ENCODE assay signal across 7 mouse cellular contexts in the genomic region with DNA sequence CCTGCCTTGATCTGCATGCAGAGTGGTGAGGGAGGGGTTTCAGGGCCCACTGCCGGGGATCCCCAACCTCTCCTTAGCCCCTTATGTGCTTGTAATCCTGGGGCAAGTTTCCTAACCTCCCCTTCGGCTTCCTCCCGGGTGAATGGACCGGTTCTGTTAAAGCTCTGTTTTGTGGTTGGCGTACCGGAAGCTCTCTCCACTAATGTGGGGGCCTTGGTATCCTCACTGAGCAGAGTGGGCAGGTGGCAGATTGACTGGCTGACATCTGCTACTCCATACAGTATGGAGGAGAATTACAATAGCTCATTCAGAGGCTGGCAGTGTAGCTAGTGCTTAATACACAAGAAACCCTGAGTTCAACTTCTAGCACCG. TPM values are rescaled to one million over a fixed set of nuclear protein-coding genes. Genes with fewer than 3 reads are reported as not detected.
DNase-seq lines count a peak whose midpoint lies in the region; ATAC-seq lines count a peak whose summit lies in the region.

No protein-coding gene starts in this region.

- H3K9ac ChIP-seq in heart, embryonic 12.5 days, result peak overlapping the region; percentile 95
- H3K9ac ChIP-seq in midbrain, embryonic 16.5 days (ENCODE audit: low read depth, low read length), result peak overlapping the region; percentile 94

- no peaks in the 10 kb centered on the region for H3K9me3 ChIP-seq in heart, embryonic 12.5 days (replicated peaks)
- H3K9me3 ChIP-seq in midbrain, embryonic 16.5 days (replicated peaks; ENCODE audit: control insufficient read depth, low read length, poor library complexity, severe bottlenecking), result no peaks in the 10 kb centered on the region

- peak overlapping the region; percentile 86 for H3K27ac ChIP-seq in heart, embryonic 12.5 days (ENCODE audit: poor library complexity, severe bottlenecking)
- H3K27ac ChIP-seq in midbrain, embryonic 16.5 days (ENCODE audit: low read length), result peak overlapping the region; percentile 87

- H3K4me2 ChIP-seq in heart, embryonic 12.5 days, result peak overlapping the region; percentile 86
- peak overlapping the region; percentile 68 for H3K4me2 ChIP-seq in midbrain, embryonic 16.5 days (ENCODE audit: low read length)

- WGBS in heart, embryonic 12.5 days, result 7% methylated on average over 7 of the region's 7 CpGs
- 2% methylated on average over 7 of the region's 7 CpGs for WGBS in midbrain, embryonic 16.5 days

- DNase-seq in right cerebral cortex, adult 18-20 months, result peak; percentile 47
- no peak for DNase-seq in right cerebral cortex, postnatal 14 days
- peak; percentile 51 for DNase-seq in cerebellum, adult 9-11 months
- DNase-seq in left cerebral cortex, adult 18-20 months (ENCODE audit: low spot score in 2 of 2), result peak; percentile 32 to 53
- DNase-seq in urinary bladder, postnatal 10 days (ENCODE audit: low spot score), result no peak

- no peak for ATAC-seq in heart, embryonic 12.5 days (ENCODE audit: insufficient number of reproducible peaks, low FRiP score)
- peak; percentile 46; the same call in 1 of the 2 replicates for ATAC-seq in midbrain, embryonic 16.5 days

- peak overlapping the region; percentile 86 for H3K4me3 ChIP-seq in heart, embryonic 12.5 days
- H3K4me3 ChIP-seq in midbrain, embryonic 16.5 days (ENCODE audit: low read depth, low read length), result peak overlapping the region; percentile 100

- no peaks in the 10 kb centered on the region for H3K27me3 ChIP-seq in heart, embryonic 12.5 days (replicated peaks)
- no peaks in the 10 kb centered on the region for H3K27me3 ChIP-seq in midbrain, embryonic 16.5 days (ENCODE audit: control insufficient read depth, insufficient read depth, low read depth, low read length)

- peaks cover 19% of the 10 kb centered on the region for H3K4me1 ChIP-seq in heart, embryonic 12.5 days (replicated peaks)
- peaks cover 20% of the 10 kb centered on the region for H3K4me1 ChIP-seq in midbrain, embryonic 16.5 days (ENCODE audit: control insufficient read depth, insufficient read depth, low read length)

- no peaks in the 10 kb centered on the region for H3K36me3 ChIP-seq in heart, embryonic 12.5 days
- H3K36me3 ChIP-seq in midbrain, embryonic 16.5 days (ENCODE audit: control insufficient read depth, insufficient read depth, low read length), result no peaks in the 10 kb centered on the region

RNA-seq across cellular contexts. Expression of gene Glrx3, which starts 0.8 kb away (rescaled TPM):
- 173 and 177 TPM in 2 replicates for polyA plus RNA-seq in heart, embryonic 12.5 days (2016; fragmentation: Nextera tagmentation; extraction: Ambion mirVana)
- 100 to 1,000 TPM in 1 of 2 experiments, 10 to 100 TPM in 1; 97.6 to 100 TPM for total RNA-seq in left cerebral cortex, adult 18-20 months (2021)
- polyA plus RNA-seq in midbrain, embryonic 16.5 days (2015; fragmentation: Nextera tagmentation; extraction: Ambion mirVana), result 248 and 254 TPM in 2 replicates

RNA-seq across cellular contexts. Expression of gene 9430038I01Rik, which starts 27.6 kb away (rescaled TPM):
- 15.1 and 16.8 TPM in 2 replicates for polyA plus RNA-seq in heart, embryonic 12.5 days (2016; fragmentation: Nextera tagmentation; extraction: Ambion mirVana)
- 1 to 10 TPM; 3.1 to 4.3 TPM for total RNA-seq in left cerebral cortex, adult 18-20 months (2021)
- 10.0 and 13.0 TPM in 2 replicates for polyA plus RNA-seq in midbrain, embryonic 16.5 days (2015; fragmentation: Nextera tagmentation; extraction: Ambion mirVana)

Comparison
In these comparisons a context has a peak if more than half of its experiments do, and no peak if none do; other contexts are left out.
1. DNase-seq: peak in right cerebral cortex, adult 18-20 months (single experiment), cerebellum, adult 9-11 months (single experiment) and left cerebral cortex, adult 18-20 months (2 of 2); none in right cerebral cortex, postnatal 14 days (single experiment) and urinary bladder, postnatal 10 days (single experiment).